Mouse (Mus musculus): ENCODE measurements at regions not wholly inside any gene's neighbourhood (a gene's known extent, or its start where the extent isn't known, plus 50 kb on each side); places are given as distances from the start of the nearest gene placed in this dataset.
"Not testable (repeated sequence)": the region's sequence is repeated elsewhere in the genome, so short reads cannot be mapped to it uniquely, and the experiment has no call there.

- in situ Hi-C loops (cut with MboI, MseI) = no loop called here
Measured at GRCm38 (mm10) chrX:159061322-159061721, 148.8 kb upstream of the Rps6ka3 start.

- in situ Hi-C loops (cut with MboI, MseI) = no loop called here
Measured at GRCm38 (mm10) chrX:159066212-159066611, 143.9 kb upstream of the Rps6ka3 start.

- in situ Hi-C loops (cut with MboI, MseI) = no loop called here
Measured at GRCm38 (mm10) chrX:159072647-159073046, 137.5 kb upstream of the Rps6ka3 start.

GRCm38 (mm10) chrX:159073533-159073932 lies 136.6 kb upstream of the Rps6ka3 start:
- in situ Hi-C loops (cut with MboI, MseI) = no loop called here

- in situ Hi-C loops (cut with MboI, MseI) = no loop called here
Measured at GRCm38 (mm10) chrX:159080508-159080907, 129.6 kb upstream of the Rps6ka3 start.

- in situ Hi-C loops (cut with MboI, MseI) = not testable (repeated sequence)
Measured at GRCm38 (mm10) chrX:159110651-159111050, 99.5 kb upstream of the Rps6ka3 start.

- in situ Hi-C loops (cut with MboI, MseI) = no loop called here
Measured at GRCm38 (mm10) chrX:159116210-159116609, 93.9 kb upstream of the Rps6ka3 start.

- in situ Hi-C loops (cut with MboI, MseI) = no loop called here
Measured at GRCm38 (mm10) chrX:159140554-159140953, 69.6 kb upstream of the Rps6ka3 start.

GRCm38 (mm10) chrX:159143278-159143677 lies 66.8 kb upstream of the Rps6ka3 start:
- in situ Hi-C loops (cut with MboI, MseI) = no loop called here

- in situ Hi-C loops (cut with MboI, MseI) = loop anchor here (5.0 kb wide), 1 partner anchor 58 kb away; no protein-coding TSS in a partner anchor
Measured at GRCm38 (mm10) chrX:159144674-159145073, 65.4 kb upstream of the Rps6ka3 start.

GRCm38 (mm10) chrX:159145212-159145611 lies 64.9 kb upstream of the Rps6ka3 start:
- in situ Hi-C loops (cut with MboI, MseI) = loop anchor here (5.0 kb wide), 1 partner anchor 57 kb away; no protein-coding TSS in a partner anchor

- in situ Hi-C loops (cut with MboI, MseI) = no loop called here
Measured at GRCm38 (mm10) chrX:159155786-159156185, 54.3 kb upstream of the Rps6ka3 start.

- in situ Hi-C loops (cut with MboI, MseI) = no loop called here
Measured at GRCm38 (mm10) chrX:159156976-159157375, 53.1 kb upstream of the Rps6ka3 start.

GRCm38 (mm10) chrX:159159727-159160126 lies 50.4 kb upstream of the Rps6ka3 start:
- in situ Hi-C loops (cut with MboI, MseI) = no loop called here

Measured in T-helper 2 cell (primary cell).